Mouse (Mus musculus): ENCODE data around the gene Creb1.
"Not testable (repeated sequence)": the region's sequence is repeated elsewhere in the genome, so short reads cannot be mapped to it uniquely, and the experiment has no call there.

The Creb1 gene

GRCm38 (mm10) chr1:64618226-64618625, 85.8 kb downstream of the Creb1 start:
- DNase-seq (ENCODE audit: low read depth) = no peak

- no peak for DNase-seq (ENCODE audit: low read depth)
These were observed 88.7 kb downstream of the Creb1 start for GRCm38 (mm10) chr1:64621116-64621515.

GRCm38 (mm10) chr1:64623558-64624435, 91.4 kb downstream of the Creb1 start:
- no peak for DNase-seq (ENCODE audit: low read depth)

- no peak for DNase-seq (ENCODE audit: low read depth)
These were observed 92.8 kb downstream of the Creb1 start for GRCm38 (mm10) chr1:64625214-64625613.

GRCm38 (mm10) chr1:64631526-64631925, 99.1 kb downstream of the Creb1 start:
- DNase-seq (ENCODE audit: low read depth) = no peak

GRCm38 (mm10) chr1:64633237-64633636, 100.8 kb downstream of the Creb1 start:
- DNase-seq (ENCODE audit: low read depth) = no peak

- no peak for DNase-seq (ENCODE audit: low read depth)
These were observed 103.2 kb downstream of the Creb1 start for GRCm38 (mm10) chr1:64635624-64636023.

GRCm38 (mm10) chr1:64639279-64639678, 106.8 kb downstream of the Creb1 start:
- DNase-seq (ENCODE audit: low read depth) = no peak

GRCm38 (mm10) chr1:64641069-64641468, 108.6 kb downstream of the Creb1 start:
- no peak for DNase-seq (ENCODE audit: low read depth)

GRCm38 (mm10) chr1:64642541-64642940, 110.1 kb downstream of the Creb1 start:
- DNase-seq (ENCODE audit: low read depth) = not testable (repeated sequence)

- no peak for DNase-seq (ENCODE audit: low read depth)
These were observed 112.1 kb downstream of the Creb1 start for GRCm38 (mm10) chr1:64644513-64644912.

GRCm38 (mm10) chr1:64649362-64650124, 117.1 kb downstream of the Creb1 start:
- peak; percentile 37 for DNase-seq (ENCODE audit: low read depth)

GRCm38 (mm10) chr1:64653701-64654100, 121.3 kb downstream of the Creb1 start:
- no peak for DNase-seq (ENCODE audit: low read depth)

Measured in fibroblast of lung, adult 2 months (primary cell).